Mouse (Mus musculus) forebrain, embryonic 16.5 days (tissue): ENCODE measurements at regions not wholly inside any gene's neighbourhood (a gene's known extent, or its start where the extent isn't known, plus 50 kb on each side); places are given as distances from the start of the nearest gene placed in this dataset.
"Not testable (repeated sequence)": the region's sequence is repeated elsewhere in the genome, so short reads cannot be mapped to it uniquely, and the experiment has no call there.

Source experiments
- ATAC-seq: fragments of 200-750 bp; cut with Nextera tagmentation; 2 replicates; pipeline ENCODE4 v1.8.0; 2017; ENCODE audit warnings: mild to moderate bottlenecking, moderate library complexity
- H3K27ac ChIP-seq: fragments of 300-500 bp; sonication (generic); 2 replicates; pipeline ENCODE4 v1.5.1; 2014; ENCODE audit warnings: low read length, control low read depth
- H3K27me3 ChIP-seq: fragments of 300-500 bp; sonication (generic); replicated peaks from 2 replicates; pipeline ENCODE4 v1.6.1; 2014; ENCODE audit warnings: low read length; ENCODE audit not compliant: control insufficient read depth, insufficient read depth
- H3K36me3 ChIP-seq: fragments of 300-500 bp; sonication (generic); 2 replicates; pipeline ENCODE4 v1.6.1; 2014; ENCODE audit not compliant: control insufficient read depth, insufficient read depth
- H3K4me1 ChIP-seq: fragments of 300-500 bp; sonication (generic); replicated peaks from 2 replicates; pipeline ENCODE4 v1.6.1; 2014; ENCODE audit warnings: low read length; ENCODE audit not compliant: control insufficient read depth, insufficient read depth
- H3K4me2 ChIP-seq: fragments of 300-500 bp; sonication (generic); 2 replicates; pipeline ENCODE4 v1.6.1; 2014; ENCODE audit warnings: mild to moderate bottlenecking, low read length, control low read depth
- H3K4me3 ChIP-seq: fragments of 300-500 bp; sonication (generic); replicated peaks from 2 replicates; pipeline ENCODE4 v1.5.1; 2014; ENCODE audit warnings: mild to moderate bottlenecking, low read length, control low read depth
- H3K9ac ChIP-seq: fragments of 300-500 bp; sonication (generic); replicated peaks from 2 replicates; pipeline ENCODE4 v1.6.1; 2014; ENCODE audit warnings: low read depth, low read length, control low read depth
- H3K9me3 ChIP-seq: fragments of 300-500 bp; sonication (generic); 2 replicates; pipeline ENCODE4 v1.6.1; 2016; ENCODE audit warnings: low read length; ENCODE audit not compliant: control insufficient read depth
- WGBS: fragments of 180-500 bp; shearing (Covaris S2); extraction: QIAGEN DNeasy Blood & Tissue Kit; methylation state at CpG from one replicate; pipeline ENCODE4 v1.1.7; 2014; 5-methylcytosine and 5-hydroxymethylcytosine counted together

GRCm38 (mm10) chr2:17946047-17946446, 50.7 kb downstream of the H2al2a start:
- Histone ChIP-seq H3K9ac (no peak overlapping the region), H3K4me2 (no peak overlapping the region), H3K9me3 (no peaks in the 10 kb centered on the region), H3K27ac (no peak overlapping the region), H3K27me3 (no peaks in the 10 kb centered on the region), H3K36me3 (no peaks in the 10 kb centered on the region), H3K4me3 (no peak overlapping the region), H3K4me1 (no peaks in the 10 kb centered on the region)
- no peak for ATAC-seq
- 76% methylated on average over 12 of the region's 12 CpGs for WGBS

- Histone ChIP-seq H3K9ac (no peak overlapping the region), H3K27me3 (no peaks in the 10 kb centered on the region), H3K36me3 (no peaks in the 10 kb centered on the region), H3K4me2 (no peak overlapping the region), H3K9me3 (no peaks in the 10 kb centered on the region), H3K27ac (no peak overlapping the region), H3K4me3 (no peak overlapping the region), H3K4me1 (no peaks in the 10 kb centered on the region)
- WGBS, result 91% methylated on average over 7 of the region's 7 CpGs
- no peak for ATAC-seq
These were observed 51.3 kb downstream of the H2al2a start for GRCm38 (mm10) chr2:17945369-17945915.

GRCm38 (mm10) chr2:17943506-17943905, 53.3 kb downstream of the H2al2a start:
- Histone ChIP-seq H3K9me3 (no peaks in the 10 kb centered on the region), H3K36me3 (no peaks in the 10 kb centered on the region), H3K9ac (no peak overlapping the region), H3K27ac (no peak overlapping the region), H3K4me1 (peaks cover 3% of the 10 kb centered on the region; the same call in 1 of the 2 replicates), H3K4me3 (no peak overlapping the region), H3K27me3 (no peaks in the 10 kb centered on the region), H3K4me2 (no peak overlapping the region)
- WGBS, result 93% methylated on average over 11 of the region's 11 CpGs
- no peak for ATAC-seq

- Histone ChIP-seq H3K9me3 (no peaks in the 10 kb centered on the region), H3K4me2 (no peak overlapping the region), H3K27ac (no peak overlapping the region), H3K4me1 (peaks cover 3% of the 10 kb centered on the region; the same call in 1 of the 2 replicates), H3K9ac (no peak overlapping the region), H3K4me3 (no peak overlapping the region), H3K36me3 (no peaks in the 10 kb centered on the region), H3K27me3 (no peaks in the 10 kb centered on the region)
- 79% methylated on average over 8 of the region's 8 CpGs for WGBS
- no peak for ATAC-seq
These were observed 54.0 kb downstream of the H2al2a start for GRCm38 (mm10) chr2:17942528-17943387.

GRCm38 (mm10) chr2:17941921-17942320, 54.8 kb downstream of the H2al2a start:
- Histone ChIP-seq H3K4me1 (peaks cover 3% of the 10 kb centered on the region; the same call in 1 of the 2 replicates), H3K9me3 (no peaks in the 10 kb centered on the region), H3K27me3 (no peaks in the 10 kb centered on the region), H3K27ac (no peak overlapping the region), H3K4me2 (no peak overlapping the region), H3K4me3 (no peak overlapping the region), H3K9ac (no peak overlapping the region), H3K36me3 (no peaks in the 10 kb centered on the region)
- 93% methylated on average over 6 of the region's 6 CpGs for WGBS
- ATAC-seq, result no peak

- not testable (repeated sequence) for H3K4me2 ChIP-seq, H3K27ac ChIP-seq, H3K27me3 ChIP-seq, H3K4me1 ChIP-seq, ATAC-seq, H3K9ac ChIP-seq, H3K9me3 ChIP-seq, H3K4me3 ChIP-seq, H3K36me3 ChIP-seq
- WGBS, result 61% methylated on average over 14 of the region's 16 CpGs
These were observed 56.6 kb downstream of the H2al2a start for GRCm38 (mm10) chr2:17939857-17940848.

- peak; percentile 49 for ATAC-seq
These were observed 57.4 kb downstream of the H2al2a start for GRCm38 (mm10) chr2:17939183-17939856.

GRCm38 (mm10) chr2:17936527-17937139, 60.1 kb downstream of the H2al2a start:
- Histone ChIP-seq H3K4me2 (no peak overlapping the region), H3K36me3 (no peaks in the 10 kb centered on the region), H3K4me1 (peaks cover 14% of the 10 kb centered on the region), H3K9me3 (no peaks in the 10 kb centered on the region), H3K27me3 (no peaks in the 10 kb centered on the region), H3K27ac (no peak overlapping the region), H3K4me3 (no peak overlapping the region), H3K9ac (no peak overlapping the region)
- 84% methylated on average over 4 of the region's 4 CpGs for WGBS
- no peak for ATAC-seq

More at GRCm38 (mm10) chr2:17939183-17939856, 57.4 kb downstream of the H2al2a start:
- Histone ChIP-seq H3K36me3 (no peaks in the 10 kb centered on the region), H3K4me2 (no peak overlapping the region), H3K27ac (no peak overlapping the region), H3K4me1 (peaks cover 3% of the 10 kb centered on the region; the same call in 1 of the 2 replicates), H3K4me3 (no peak overlapping the region), H3K9me3 (no peaks in the 10 kb centered on the region), H3K9ac (no peak overlapping the region), H3K27me3 (no peaks in the 10 kb centered on the region)
- 34% methylated on average over 4 of the region's 4 CpGs for WGBS
